Mouse (Mus musculus): ENCODE measurements at regions not wholly inside any gene's neighbourhood (a gene's known extent, or its start where the extent isn't known, plus 50 kb on each side); places are given as distances from the start of the nearest gene placed in this dataset.

- no peak for TF ChIP-seq POLR2A (IDR thresholded peaks at IDR 0.05; ENCODE audit: borderline replicate concordance, insufficient read depth, low read length)
- no peak for TF ChIP-seq CTCF (IDR thresholded peaks at IDR 0.05; ENCODE audit: borderline replicate concordance, insufficient read depth, low read depth, low read length)
These were observed 287.2 kb upstream of the Cdh11 start for GRCm38 (mm10) chr8:103072646-103073045.
